Mouse (Mus musculus) natural killer cell, adult 2 months (primary cell): ENCODE data around the gene Uqcc3.
A peak's percentile ranks its signal among the peaks of the same experiment; 100 is the strongest.
"Not testable (repeated sequence)": the region's sequence is repeated elsewhere in the genome, so short reads cannot be mapped to it uniquely, and the experiment has no call there.

Experiments used
- DNase-seq, 2 experiments: peaks; one replicate each; pipeline ENCODE4 v3.0.0; 2022; ENCODE audit warnings: low spot score in 2 of 2

Gene Uqcc3

GRCm38 (mm10) chr19:8880311-8881033, at the start of gene Uqcc3:
Gene Uqcc3 (minus strand): TSS chr19:8880923.
- peak; percentile 88 to 92 for DNase-seq

GRCm38 (mm10) chr19:8930117-8930516, 49.4 kb upstream of the Uqcc3 start:
- DNase-seq: no peak

- peak; percentile 77 to 80 for DNase-seq
These were observed 48.7 kb upstream of the Uqcc3 start, which contains the start of the genes Rom1 and Eml3 for GRCm38 (mm10) chr19:8929224-8930088. Gene Rom1 (minus strand): TSS chr19:8929356. Gene Eml3 (plus strand): TSS chr19:8929552.

GRCm38 (mm10) chr19:8928689-8929223, 48.0 kb upstream of the Uqcc3 start:
- DNase-seq: no peak

- DNase-seq: no peak
These were observed 47.3 kb upstream of the Uqcc3 start for GRCm38 (mm10) chr19:8927891-8928525.

GRCm38 (mm10) chr19:8926766-8927165, 46.0 kb upstream of the Uqcc3 start:
- DNase-seq: peak; percentile 53 to 62

- no peak for DNase-seq
These were observed 41.0 kb upstream of the Uqcc3 start for GRCm38 (mm10) chr19:8921741-8922140.

- DNase-seq: no peak
These were observed 40.1 kb upstream of the Uqcc3 start for GRCm38 (mm10) chr19:8920836-8921291.

- peak; percentile 87 to 93 for DNase-seq
These were observed 39.5 kb upstream of the Uqcc3 start, which contains the start of gene B3gat3 for GRCm38 (mm10) chr19:8920073-8920736. Gene B3gat3 (plus strand): TSS chr19:8920374.

GRCm38 (mm10) chr19:8919684-8920072, 39.0 kb upstream of the Uqcc3 start:
- DNase-seq: no peak

- no peak for DNase-seq
These were observed 38.3 kb upstream of the Uqcc3 start for GRCm38 (mm10) chr19:8919000-8919399.

- no peak for DNase-seq
These were observed 33.5 kb upstream of the Uqcc3 start for GRCm38 (mm10) chr19:8914212-8914611.

- no peak for DNase-seq
These were observed 31.1 kb upstream of the Uqcc3 start for GRCm38 (mm10) chr19:8911810-8912209.

- no peak for DNase-seq
These were observed 27.8 kb upstream of the Uqcc3 start for GRCm38 (mm10) chr19:8908531-8908930.

- no peak for DNase-seq
These were observed 22.7 kb upstream of the Uqcc3 start for GRCm38 (mm10) chr19:8903412-8903811.

- DNase-seq: no peak
These were observed 18.4 kb upstream of the Uqcc3 start for GRCm38 (mm10) chr19:8899079-8899478.

- no peak for DNase-seq
These were observed 17.9 kb upstream of the Uqcc3 start for GRCm38 (mm10) chr19:8898576-8898975.

- DNase-seq: peak; percentile 89 to 92
These were observed 17.3 kb upstream of the Uqcc3 start, which contains the start of gene Ganab for GRCm38 (mm10) chr19:8897865-8898495. Gene Ganab (plus strand): TSS chr19:8898071.

GRCm38 (mm10) chr19:8897211-8897864, 16.6 kb upstream of the Uqcc3 start:
- not testable (repeated sequence) for DNase-seq

- not testable (repeated sequence) for DNase-seq
These were observed 15.5 kb upstream of the Uqcc3 start for GRCm38 (mm10) chr19:8896231-8896630.
